Mouse (Mus musculus) kidney, adult 11 months (tissue): ENCODE data around the gene Gatad1.
"Not testable (repeated sequence)": the region's sequence is repeated elsewhere in the genome, so short reads cannot be mapped to it uniquely, and the experiment has no call there.

Source experiments
- DNase-seq: peaks from one replicate; pipeline ENCODE4 v3.0.0; 2022

The Gatad1 gene

DNA sequence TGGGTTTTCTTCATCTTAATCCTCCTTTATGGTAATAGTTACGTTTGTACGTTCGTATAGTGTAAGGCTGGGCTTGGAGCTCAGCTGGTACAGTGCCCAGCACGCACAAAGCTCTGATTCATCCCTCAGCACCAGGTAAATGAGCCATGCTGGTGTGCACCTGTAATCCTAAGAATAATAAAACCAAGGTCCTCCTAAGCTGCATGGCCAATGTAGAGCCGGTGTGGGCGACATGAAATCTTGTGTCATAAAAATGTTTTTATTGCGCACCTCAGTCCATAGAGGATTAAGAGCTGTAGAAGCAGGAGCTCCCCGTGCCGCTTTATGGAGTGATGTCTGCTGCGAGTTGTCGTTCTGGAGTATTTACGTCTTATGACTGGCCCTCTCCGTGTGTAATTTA, 23.7 kb downstream of the Gatad1 start:
- DNase-seq = no peak

DNA sequence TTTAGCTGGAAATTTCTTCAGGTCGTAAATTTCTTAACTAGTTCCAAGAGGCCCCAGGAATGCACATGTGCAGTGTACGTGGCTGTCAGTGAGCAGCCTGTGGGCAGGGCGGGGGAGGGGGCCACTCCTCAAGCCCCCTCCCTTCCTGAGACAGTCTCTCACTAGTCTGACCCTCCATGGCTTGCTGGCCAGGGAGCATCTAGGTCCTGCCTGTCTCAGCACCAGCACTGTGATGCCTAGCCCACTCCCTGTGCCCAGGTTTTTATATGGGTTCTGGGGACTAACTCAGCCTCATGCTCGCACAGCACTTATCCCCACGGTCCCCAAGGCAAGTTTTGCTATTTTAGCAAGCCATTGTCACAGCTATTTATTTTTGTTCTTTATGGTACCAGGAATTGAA, 24.7 kb downstream of the Gatad1 start:
- no peak for DNase-seq

DNA sequence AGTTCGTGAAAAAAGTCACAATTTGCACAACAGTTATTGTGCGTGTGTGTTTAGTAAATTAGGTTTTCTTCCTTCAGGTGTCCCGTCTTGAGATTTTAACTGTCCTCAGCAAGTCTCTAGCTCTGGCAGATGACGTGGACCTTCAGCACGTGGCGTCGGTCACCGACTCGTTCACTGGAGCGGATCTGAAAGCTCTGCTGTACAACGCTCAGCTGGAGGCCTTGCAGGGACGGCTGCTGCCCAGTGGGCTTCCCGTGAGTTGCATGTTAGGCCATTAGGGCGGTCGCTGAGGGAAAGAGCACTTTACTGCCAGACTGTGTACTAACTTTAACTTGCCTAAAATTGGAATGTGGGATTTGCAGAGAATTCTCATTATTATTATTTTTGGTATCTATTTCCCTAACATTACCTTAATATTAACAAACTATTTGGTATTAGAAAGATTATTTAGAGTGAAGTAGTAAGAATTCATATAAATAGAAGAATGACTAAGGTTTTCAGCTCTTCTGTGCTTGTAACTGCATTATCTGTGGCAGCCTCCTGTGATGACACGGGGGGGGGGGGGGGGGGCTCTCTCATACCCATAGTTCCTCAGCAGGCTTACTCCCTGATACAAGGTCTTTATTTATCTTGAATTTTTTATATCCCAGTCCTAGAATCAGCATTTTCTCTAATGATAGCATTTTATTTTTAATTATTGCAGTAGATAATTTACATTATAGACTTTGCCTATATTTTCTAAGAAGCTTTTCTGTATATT, 25.3 kb downstream of the Gatad1 start:
- no peak for DNase-seq

DNA sequence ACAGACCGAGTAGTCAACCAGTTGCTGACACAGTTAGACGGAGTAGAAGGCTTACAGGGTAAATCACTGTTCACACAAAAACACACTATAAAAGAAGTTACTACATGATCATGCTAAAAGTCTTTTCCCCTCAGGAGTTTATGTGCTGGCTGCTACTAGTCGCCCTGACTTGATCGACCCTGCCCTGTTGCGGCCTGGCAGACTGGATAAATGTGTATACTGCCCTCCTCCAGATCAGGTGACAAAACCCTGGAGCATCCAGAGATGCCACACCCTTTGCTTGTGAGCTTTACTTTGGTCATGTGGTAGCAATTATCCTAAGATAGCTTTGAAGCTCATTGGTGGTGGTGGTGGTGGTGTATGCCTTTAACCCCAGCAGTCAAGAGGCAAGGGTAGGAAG, 26.9 kb downstream of the Gatad1 start:
- no peak for DNase-seq

DNA sequence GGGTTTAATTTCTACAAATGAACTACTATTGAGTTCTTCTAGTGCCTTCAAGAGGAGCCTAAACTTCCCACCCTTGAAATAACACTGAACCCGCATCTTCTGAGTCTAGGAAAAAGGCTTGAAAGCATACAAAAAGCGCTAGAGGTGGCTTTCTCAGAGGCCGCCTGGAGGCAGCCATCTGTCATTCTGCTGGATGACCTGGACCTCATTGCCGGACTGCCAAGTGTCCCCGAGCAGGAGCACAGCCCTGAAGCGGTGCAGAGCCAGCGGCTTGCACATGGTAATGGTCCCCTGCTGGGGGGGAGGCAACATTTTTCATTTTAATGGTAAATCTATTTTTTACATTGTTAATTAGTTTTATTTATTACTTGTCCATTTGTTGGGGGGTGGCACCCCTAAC, 36.5 kb downstream of the Gatad1 start:
- no peak for DNase-seq

DNA sequence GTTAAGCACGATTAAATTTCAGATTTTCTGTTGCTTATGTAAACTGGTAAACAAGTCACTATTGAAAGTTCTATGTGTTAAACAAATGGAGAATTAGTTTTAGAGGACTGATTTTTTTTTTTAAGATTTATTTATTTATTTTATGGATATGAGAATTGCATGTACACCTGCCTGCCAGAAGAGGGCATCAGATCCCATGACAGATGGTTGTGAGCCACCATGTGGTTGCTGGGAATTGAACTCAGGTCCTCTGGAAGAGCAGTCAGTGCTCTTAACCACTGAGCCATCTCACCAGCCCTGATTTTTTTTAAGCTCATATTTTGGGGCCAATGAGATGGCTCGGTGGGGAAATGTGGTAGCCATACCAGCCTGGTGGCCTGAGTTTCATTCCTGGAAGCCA, 45.1 kb downstream of the Gatad1 start:
- not testable (repeated sequence) for DNase-seq

DNA sequence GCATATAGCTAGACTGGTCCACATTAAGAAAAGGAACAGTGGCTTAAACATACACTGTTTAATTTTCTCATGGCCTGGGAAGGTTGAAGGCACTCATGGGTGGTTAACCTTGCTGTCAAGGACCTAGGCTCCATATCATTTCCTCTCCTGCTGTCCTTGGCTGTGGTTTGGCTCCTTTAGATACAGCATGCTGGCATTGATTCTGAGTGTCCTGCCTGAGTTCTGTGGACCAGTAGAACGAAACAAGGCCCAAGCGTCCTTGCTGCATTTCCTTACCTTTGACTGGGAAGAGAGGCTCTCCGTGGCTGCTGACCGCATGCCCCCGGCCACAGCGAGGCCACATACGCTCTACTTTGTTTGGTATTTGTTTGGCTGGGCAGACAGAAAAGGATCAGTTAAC, 47.7 kb downstream of the Gatad1 start:
- DNase-seq = no peak

DNA sequence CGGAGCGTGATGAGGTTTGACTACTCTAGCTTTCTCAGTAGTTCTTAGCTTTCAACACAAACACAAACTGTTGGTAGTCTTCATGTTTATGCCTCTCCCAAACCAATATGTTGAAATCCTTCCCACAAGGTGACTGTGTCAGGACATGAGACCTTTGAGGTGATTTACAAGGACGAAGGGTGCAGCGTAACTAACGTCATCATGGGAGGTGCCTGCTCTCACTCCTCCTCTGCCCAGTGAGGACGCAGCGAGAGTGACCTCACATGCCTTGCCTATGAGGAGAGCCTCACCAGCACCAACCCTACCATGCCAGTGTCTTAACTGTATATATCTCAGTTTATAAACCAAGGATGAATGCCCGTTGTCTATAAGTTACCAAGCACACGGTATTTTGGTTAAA, 49.9 kb downstream of the Gatad1 start:
- DNase-seq = no peak

DNA sequence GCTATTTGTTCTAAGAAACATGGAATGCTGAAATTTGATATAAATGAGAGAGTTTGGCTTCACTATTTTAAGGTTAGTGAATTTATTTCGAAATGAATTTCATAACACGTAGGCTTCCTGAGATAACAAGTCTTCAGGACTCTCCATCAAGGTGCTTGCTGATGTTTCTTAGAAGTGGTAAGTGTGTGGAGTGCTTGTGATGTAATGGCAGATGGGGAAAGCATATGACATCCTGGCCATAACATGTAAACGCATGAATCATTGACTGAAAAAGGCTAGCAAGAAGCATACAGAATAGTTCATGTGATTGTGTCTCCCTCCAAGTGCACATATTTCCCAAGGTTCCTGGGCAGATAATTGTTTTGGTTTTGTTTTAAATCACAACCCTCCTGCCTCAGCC, 56.2 kb downstream of the Gatad1 start:
- no peak for DNase-seq

DNA sequence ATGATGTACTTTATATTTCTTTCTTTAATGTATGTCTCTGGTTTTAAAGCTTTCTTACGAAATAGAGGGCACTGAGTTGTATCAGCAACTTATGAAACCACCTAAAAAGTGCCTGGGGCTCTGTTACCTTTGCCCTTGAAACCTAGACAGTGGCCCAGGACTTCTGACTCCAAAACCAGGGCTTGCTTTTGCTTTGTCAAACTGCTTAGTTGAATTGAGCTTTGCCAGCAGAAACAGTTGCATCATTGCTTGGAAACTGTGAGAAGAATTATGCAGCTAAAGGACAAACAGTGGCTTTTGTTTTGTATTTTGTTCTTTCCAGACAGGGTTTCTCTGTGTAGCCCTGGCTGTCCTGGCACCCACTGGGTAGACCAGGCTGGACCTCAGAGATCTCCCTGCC, 56.7 kb downstream of the Gatad1 start:
- no peak for DNase-seq

DNA sequence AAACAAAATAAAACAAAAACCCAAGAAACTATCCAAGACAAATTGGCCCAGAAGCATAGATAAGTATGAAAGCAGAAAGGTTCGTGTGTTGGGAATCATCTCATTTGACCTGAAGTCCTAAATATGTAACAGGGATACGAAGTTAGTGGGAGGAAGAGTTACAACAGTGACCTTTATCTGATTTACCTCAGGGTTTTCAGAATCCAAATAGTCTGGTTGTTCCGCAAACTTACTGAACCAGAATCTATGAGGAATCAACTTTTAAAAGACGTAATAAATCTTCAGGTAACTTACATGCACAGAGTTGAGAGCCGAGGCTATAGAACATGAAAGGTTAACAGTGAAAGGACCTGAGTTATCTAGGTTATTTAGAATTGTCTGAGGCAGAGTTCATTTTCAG, 58.2 kb downstream of the Gatad1 start:
- no peak for DNase-seq

DNA sequence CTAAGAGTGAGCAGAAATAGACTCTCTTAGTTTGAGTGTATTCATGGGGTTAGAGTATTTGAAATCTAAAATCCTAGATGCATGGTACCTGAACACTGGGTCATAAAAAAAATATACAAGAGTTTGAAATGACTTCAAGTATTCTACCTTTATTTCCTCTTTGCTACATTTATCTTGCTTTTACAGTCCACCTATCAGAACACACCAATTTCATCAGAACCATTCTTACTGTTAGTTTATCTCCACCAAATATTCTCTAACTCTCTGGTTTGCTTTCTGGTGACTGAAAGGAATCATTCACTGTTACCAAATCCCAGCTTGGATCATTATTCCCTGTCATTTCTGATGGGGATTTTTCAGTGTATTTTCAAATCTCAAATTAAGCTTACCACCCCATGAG, 59.8 kb downstream of the Gatad1 start:
- no peak for DNase-seq

DNA sequence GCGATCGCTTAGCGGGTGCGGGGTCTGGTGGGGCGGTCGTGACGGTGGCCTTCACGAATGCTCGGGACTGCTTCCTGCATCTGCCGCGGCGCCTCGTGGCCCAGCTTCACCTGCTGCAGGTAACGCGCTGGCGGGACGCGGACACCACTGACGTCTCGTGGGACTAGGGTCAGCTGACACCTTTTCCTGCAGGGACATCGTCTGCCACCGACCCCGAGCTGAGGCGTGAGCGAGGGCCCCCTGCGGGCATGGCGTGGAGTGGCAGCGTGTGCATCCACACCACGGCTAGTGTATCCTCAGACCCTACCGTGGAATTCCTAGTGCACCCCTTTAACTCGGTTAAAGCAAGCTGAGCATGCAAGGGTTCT, 60.6 kb downstream of the Gatad1 start, which contains the start of gene Rbm48:
Gene Rbm48, minus strand, starts transcription at position 187 of the 368 bp plus-strand sequence.
- DNase-seq = peak; percentile 87

DNA sequence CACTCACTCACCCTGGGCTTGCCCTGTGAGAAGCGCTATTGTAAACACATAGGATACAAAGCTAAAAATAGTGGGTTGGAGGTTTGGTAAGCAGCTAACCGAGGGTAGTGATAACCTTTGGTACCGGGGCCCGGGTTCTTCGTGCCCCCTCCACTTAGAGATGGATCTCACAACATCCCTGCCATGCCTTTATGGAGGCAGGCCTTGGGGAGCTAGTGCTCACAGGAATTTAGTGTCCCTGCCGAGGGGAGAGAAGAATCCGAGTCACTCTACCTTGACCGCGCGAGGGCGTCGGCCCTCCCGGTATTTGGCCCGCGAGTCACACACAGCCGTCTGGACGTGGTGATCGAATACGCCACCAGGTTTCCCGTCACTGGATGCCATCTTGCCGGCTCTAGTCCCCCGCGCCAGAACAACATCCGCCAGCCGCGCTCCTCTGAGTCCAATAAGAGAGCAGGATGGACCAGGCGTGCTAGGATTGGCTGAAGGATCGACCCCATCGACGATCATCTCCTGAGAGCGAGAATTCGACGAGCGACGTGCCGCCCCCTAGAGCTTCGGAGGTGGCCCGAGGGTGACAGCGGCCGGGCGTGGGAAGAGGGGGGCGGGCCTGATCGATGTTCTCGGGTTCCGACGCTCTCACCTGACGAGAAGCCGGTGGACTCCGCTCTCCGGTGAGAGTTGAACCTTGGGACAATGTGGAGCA, 61.1 kb downstream of the Gatad1 start, which contains the start of gene Pex1:
Gene Pex1, plus strand, starts transcription at position 374 of the 706 bp plus-strand sequence.
- DNase-seq = peak; percentile 97
